Mouse (Mus musculus): ENCODE measurements at regions not wholly inside any gene's neighbourhood (a gene's known extent, or its start where the extent isn't known, plus 50 kb on each side); places are given as distances from the start of the nearest gene placed in this dataset.

GRCm38 (mm10) chr16:29959939-29960637, 104.1 kb upstream of the Hes1 start:
- no peak for DNase-seq (ENCODE audit: low spot score)

DNA sequence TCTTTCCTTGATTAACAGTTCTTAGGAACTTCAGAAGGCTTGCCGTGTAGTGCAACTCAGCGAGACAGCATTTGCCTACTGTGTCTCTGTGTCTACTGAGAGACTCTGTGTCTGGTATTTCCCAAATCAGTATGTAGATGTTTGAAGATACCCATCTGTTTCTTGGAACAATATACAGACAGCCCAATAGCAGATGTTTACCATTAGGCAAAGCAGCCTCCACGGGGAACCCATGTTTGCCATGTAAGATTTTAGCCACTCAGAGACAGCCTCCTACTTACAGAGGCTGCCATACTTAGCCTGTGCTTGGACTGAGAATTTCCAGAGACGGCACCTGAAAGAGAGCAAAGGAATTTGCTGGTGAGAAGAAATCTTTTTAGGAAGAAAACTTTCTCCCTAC, 100.9 kb upstream of the Hes1 start:
- no peak for DNase-seq (ENCODE audit: low spot score)

GRCm38 (mm10) chr16:29964563-29964962, 99.6 kb upstream of the Hes1 start:
- DNase-seq (ENCODE audit: low spot score) = no peak

DNA sequence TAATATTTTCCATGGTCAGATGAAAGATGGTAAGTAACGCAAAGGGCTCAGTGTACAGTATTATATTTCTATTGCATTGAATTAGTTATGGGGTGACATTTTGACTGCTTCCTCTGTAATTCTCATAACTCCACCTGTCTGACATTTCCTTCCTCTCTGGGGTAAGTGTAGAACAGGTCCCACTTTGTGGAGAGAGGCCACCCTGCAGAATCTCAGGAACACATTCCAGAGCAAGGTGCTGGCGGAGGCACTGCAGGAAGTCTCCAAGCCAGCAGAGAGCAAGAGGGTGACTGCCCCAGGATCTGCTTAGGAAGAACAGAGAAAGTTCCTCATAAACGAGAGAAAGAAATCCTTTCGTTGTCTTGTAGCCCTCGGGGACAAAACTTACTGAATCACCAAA, 95.4 kb upstream of the Hes1 start:
- no peak for DNase-seq (ENCODE audit: low spot score)

GRCm38 (mm10) chr16:29972741-29973141, 91.4 kb upstream of the Hes1 start:
- no peak for DNase-seq (ENCODE audit: low spot score)

DNA sequence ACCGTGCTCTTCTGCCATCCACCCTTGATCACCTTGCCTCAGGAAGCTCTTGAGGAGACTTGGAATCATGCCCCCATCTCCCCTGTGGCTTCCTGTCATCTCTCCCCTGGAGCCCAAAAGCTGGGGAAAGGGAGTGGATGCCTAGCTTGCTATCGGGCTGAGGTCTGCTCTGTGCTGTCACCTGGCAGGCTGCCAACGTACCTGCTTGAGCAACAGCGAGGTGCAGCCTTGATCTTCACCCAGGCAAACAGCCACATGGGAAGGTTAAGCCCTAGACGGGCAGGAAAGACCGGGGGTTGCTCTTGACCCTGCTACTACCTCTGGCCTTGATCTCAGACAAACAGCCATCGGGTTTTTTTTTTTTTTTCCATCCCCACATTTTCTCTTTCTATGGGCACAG, 90.9 kb upstream of the Hes1 start:
- DNase-seq (ENCODE audit: low spot score) = no peak

DNA sequence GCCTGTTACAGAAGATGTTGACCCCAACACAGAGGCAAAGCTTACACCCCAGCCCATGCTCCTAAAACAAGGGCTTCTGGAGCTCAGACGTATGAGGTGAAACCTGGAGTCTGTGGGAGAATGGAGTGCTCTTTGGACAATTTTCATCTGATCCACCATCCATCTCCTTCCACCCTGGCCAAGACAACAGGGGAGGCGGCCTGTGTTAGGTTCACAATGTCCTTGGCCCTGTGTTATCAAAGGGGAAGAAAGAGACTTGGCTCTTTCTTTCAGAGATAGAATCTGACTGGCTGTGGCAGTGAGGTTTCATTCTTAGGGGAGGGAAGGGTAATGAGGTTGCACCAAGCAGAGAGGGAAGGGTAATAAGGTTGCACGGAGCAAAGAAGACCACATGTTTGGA, 88.4 kb upstream of the Hes1 start:
- DNase-seq (ENCODE audit: low spot score) = no peak

- DNase-seq (ENCODE audit: low spot score) = no peak
These were observed 87.2 kb upstream of the Hes1 start for GRCm38 (mm10) chr16:29977011-29977410.

- DNase-seq (ENCODE audit: low spot score) = no peak
These were observed 86.5 kb upstream of the Hes1 start for GRCm38 (mm10) chr16:29977711-29978110.

DNA sequence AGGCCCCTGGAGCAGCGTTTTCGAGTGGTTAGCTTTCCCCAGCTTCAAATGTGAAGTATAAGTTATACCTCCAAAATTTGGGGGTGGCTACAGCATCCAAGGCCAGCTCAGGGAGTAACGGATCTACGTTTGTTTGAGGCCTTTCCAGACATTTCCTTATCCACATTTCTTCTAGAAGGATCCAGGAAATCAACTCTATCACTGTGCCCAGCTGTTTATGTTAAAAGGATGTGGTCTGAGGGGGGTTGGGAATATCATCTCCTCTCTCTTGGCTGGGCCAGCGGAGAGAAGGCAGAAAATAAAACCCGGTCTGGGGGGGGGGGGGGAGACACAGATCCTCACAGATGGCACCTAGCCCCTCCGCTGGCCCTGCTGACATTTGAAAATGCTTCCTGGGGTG, 85.1 kb upstream of the Hes1 start:
- DNase-seq (ENCODE audit: low spot score) = no peak

DNA sequence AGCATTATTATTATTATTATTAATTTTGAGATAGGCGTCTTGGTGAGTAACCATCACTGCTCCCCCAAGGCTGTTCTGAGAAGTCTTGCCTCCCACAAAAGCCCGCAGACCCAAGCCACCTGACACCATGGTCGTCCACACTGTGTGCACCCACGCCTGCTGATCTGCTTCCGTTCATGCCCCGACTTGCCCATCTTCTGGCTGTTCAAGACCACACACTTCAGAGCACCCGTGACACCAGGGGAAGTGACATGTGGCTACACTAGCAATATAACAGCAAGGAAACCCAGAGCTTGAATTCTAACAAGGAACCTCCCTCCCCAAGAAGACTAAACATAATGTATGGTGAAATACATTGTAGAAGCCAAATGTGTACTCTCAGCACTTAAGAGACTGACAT, 82.6 kb upstream of the Hes1 start:
- DNase-seq (ENCODE audit: low spot score) = no peak

GRCm38 (mm10) chr16:29982224-29982785, 81.9 kb upstream of the Hes1 start:
- DNase-seq (ENCODE audit: low spot score) = no peak

DNA sequence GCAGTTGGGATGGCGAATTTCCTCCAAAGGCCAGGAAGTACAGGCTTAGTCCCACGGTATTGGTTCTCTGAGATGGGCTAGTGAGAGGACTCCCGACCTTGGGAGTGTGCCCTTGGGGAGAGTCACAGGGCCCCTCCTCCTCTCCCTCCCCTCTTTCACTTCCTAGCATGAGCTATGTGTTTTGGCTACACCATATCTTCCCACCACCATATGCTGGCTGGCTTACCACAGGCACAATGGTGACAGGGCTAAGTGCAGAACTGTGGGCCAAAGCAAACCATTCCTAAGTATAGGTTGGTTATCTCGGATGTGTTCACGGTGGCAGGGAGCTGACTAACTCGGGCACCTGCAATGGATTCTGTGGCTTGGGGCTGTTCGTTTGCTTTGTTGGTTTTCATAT, 81.0 kb upstream of the Hes1 start:
- DNase-seq (ENCODE audit: low spot score) = no peak

GRCm38 (mm10) chr16:29985126-29985931, 78.9 kb upstream of the Hes1 start:
- no peak for DNase-seq (ENCODE audit: low spot score)

GRCm38 (mm10) chr16:29987595-29987994, 76.6 kb upstream of the Hes1 start:
- no peak for DNase-seq (ENCODE audit: low spot score)

DNA sequence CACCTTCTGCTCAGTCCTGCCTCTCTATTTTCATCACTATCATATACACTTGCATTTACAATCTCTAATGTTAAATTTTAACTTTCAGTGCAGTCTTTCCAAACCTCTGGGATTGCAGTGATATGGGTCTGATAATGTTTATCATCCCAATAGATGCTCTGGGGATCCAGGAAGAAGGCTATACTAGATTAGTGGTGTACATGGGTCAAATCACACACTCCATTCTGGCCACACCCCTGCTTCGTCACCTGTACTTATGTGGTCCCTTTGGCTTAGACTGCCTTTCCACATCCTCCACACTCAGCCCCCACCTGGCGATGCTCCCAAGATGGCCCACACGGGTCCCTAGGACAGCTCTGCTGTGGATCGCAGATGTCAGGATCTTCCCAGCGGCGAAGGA, 76.2 kb upstream of the Hes1 start:
- no peak for DNase-seq (ENCODE audit: low spot score)

GRCm38 (mm10) chr16:29989308-29989707, 74.9 kb upstream of the Hes1 start:
- no peak for DNase-seq (ENCODE audit: low spot score)

DNA sequence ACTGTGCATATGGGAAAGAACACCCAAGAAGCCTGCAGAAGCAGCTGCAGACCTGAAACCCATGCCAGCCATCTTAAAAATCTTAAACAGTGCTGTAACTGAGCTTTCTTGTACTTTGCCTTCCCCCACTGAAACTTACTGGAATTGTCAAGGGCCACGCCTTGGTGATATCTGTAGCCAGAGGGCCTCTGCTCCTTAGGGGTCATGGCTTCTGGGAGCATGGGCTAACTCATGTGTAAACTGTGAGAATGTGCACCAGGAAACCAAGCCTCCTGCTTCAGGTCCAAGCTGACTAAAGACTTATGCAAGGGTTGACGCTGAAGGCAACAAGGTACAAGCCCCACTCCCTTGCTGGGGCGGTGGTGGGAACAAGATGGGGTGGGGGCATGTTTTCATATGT, 73.8 kb upstream of the Hes1 start:
- no peak for DNase-seq (ENCODE audit: low spot score)

- no peak for DNase-seq (ENCODE audit: low spot score)
These were observed 73.2 kb upstream of the Hes1 start for GRCm38 (mm10) chr16:29990795-29991587.

DNA sequence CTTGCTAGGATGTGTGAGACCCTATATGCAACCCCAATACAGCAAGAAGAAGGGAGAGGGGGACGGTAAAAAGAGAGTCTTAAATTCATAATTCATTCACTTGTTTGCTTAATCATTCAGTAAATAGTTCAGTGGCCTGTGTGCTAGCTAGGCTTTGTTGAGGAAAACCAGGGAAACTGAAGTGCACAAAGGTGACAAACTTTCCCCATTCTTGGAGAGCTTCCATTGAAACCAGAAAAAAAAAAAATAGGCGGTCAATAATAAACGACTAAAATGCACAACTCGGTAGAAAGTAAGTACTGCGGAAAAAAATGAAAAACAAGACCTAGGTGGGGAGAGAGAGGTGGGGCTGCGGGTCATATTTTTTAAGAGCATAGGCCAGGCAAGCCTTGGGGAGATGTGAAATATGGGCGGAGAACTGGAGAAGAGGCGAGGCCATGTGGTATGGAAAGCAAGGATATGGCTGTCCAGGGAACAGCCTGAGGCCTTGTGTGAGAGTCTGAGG, 72.3 kb upstream of the Hes1 start:
- DNase-seq (ENCODE audit: low spot score) = no peak

DNA sequence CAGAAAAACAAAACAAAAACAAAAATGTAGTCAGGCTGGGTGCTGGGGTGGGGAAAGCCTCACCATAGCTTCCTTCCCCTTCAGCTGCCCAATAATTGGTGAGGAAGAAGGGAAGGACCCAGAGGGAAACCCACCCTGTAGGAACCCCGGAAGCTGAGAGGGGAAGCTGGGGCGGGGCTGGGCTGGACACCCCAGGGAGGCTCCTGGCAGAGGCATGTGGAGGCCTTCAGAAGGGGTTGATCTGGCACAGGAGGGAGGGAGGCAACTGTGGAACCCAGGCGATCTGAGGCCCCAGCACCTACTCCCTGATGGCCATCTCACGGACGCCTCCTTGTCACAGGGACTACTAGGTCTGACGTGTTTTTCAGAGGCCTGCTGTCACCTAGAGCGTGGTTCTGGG, 71.1 kb upstream of the Hes1 start:
- DNase-seq (ENCODE audit: low spot score) = no peak

DNA sequence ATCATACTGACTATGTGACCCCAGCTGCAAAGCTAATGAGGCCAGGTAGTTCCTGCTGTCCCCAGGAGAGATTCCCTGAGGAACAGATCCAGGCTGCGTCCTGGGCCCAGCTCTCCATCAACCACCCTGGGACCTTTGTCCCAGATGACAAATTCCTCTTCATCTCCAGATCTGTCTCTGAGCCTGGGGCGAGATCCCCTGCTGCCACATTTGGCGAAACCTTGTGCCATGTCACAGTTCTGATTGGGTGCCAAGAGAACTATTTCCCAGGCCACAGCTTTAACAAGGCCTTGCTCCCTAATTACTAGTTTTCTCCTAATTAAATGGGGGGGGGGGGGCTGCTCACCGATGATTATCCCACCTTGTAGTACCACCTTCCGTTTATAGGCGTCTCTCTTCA, 70.6 kb upstream of the Hes1 start:
- no peak for DNase-seq (ENCODE audit: low spot score)
